Mouse (Mus musculus) myocyte (in vitro differentiated cells): ENCODE measurements around the gene Src. TPM values are rescaled to one million over a fixed set of nuclear protein-coding genes. Genes with fewer than 3 reads are reported as not detected.
A peak's percentile ranks its signal among the peaks of the same experiment; 100 is the strongest.

Experiments
- H3K27me3 ChIP-seq: one replicate; pipeline ENCODE4 v1.6.1; 2011; ENCODE audit not compliant: control insufficient read depth, insufficient read depth, insufficient read length
- H3K36me3 ChIP-seq: one replicate; pipeline ENCODE4 v1.6.1; 2011; ENCODE audit not compliant: control insufficient read depth, insufficient read depth
- H3K4me2 ChIP-seq: one replicate; pipeline ENCODE4 v1.6.1; 2011; ENCODE audit warnings: low read depth, control low read depth
- H3K4me3 ChIP-seq: one replicate; pipeline ENCODE4 v1.5.1; 2011; ENCODE audit warnings: mild to moderate bottlenecking, control low read depth, moderate library complexity
- H3K79me2 ChIP-seq: one replicate; pipeline ENCODE4 v1.6.1; 2011; ENCODE audit not compliant: control insufficient read depth, insufficient read depth
- H3ac ChIP-seq: one replicate; pipeline ENCODE4 v1.6.1; 2011; ENCODE audit not compliant: control insufficient read depth, insufficient read length
- CEBPB ChIP-seq: IDR thresholded peaks from 2 replicates; pipeline ENCODE4 v1.6.1; 2011; ENCODE audit warnings: mild to moderate bottlenecking, moderate library complexity; ENCODE audit not compliant: poor library complexity, insufficient read depth, severe bottlenecking
- E2F4 ChIP-seq: IDR thresholded peaks from one replicate; pipeline ENCODE4 v1.6.1; 2011; ENCODE audit warnings: mild to moderate bottlenecking, control low read depth, moderate library complexity; ENCODE audit not compliant: insufficient read depth
- MAX ChIP-seq: IDR thresholded peaks from one replicate; pipeline ENCODE4 v1.6.1; 2011; ENCODE audit warnings: low read depth, mild to moderate bottlenecking, control low read depth
- MYOD1 ChIP-seq, 3 experiments: IDR thresholded peaks; one replicate each; pipeline ENCODE4 v1.6.1; 2011; ENCODE audit warnings: control low read depth in 2 of 3, low read depth in 2 of 3, mild to moderate bottlenecking in 2 of 3, moderate library complexity in 1 of 3; ENCODE audit not compliant: insufficient read length in 2 of 3, control insufficient read depth in 1 of 3
- MYOG ChIP-seq, 3 experiments: IDR thresholded peaks; one replicate each; pipeline ENCODE4 v1.6.1; 2011; ENCODE audit warnings: control low read depth in 2 of 3, low read depth in 2 of 3, mild to moderate bottlenecking in 2 of 3; ENCODE audit not compliant: insufficient read length in 2 of 3, control insufficient read depth in 1 of 3, insufficient read depth in 1 of 3
- POLR2A ChIP-seq: IDR thresholded peaks from one replicate; pipeline ENCODE4 v1.6.1; 2011; ENCODE audit warnings: low read depth, mild to moderate bottlenecking, control low read depth, moderate library complexity; ENCODE audit not compliant: insufficient read length
- POLR2AphosphoS2 ChIP-seq: IDR thresholded peaks from one replicate; pipeline ENCODE4 v1.6.1; 2011; ENCODE audit warnings: low read depth, control low read depth; ENCODE audit not compliant: insufficient read length
- REST ChIP-seq: IDR thresholded peaks from one replicate; pipeline ENCODE4 v1.6.1; 2011; ENCODE audit warnings: mild to moderate bottlenecking, control low read depth, moderate library complexity; ENCODE audit not compliant: insufficient read depth, insufficient read length
- SRF ChIP-seq: IDR thresholded peaks from one replicate; pipeline ENCODE4 v1.6.1; 2011; ENCODE audit warnings: low read depth; ENCODE audit not compliant: control insufficient read depth, insufficient read length
- TCF12 ChIP-seq: IDR thresholded peaks from one replicate; pipeline ENCODE4 v1.6.1; 2011; ENCODE audit warnings: mild to moderate bottlenecking, control low read depth; ENCODE audit not compliant: poor library complexity, insufficient read depth, severe bottlenecking
- TCF3 ChIP-seq: IDR thresholded peaks from one replicate; pipeline ENCODE4 v1.6.1; 2011; ENCODE audit warnings: low read depth, control low read depth; ENCODE audit not compliant: insufficient read length
- USF1 ChIP-seq: IDR thresholded peaks from one replicate; pipeline ENCODE4 v1.6.1; 2011; ENCODE audit warnings: low read depth, mild to moderate bottlenecking, control low read depth, moderate library complexity
- polyA plus RNA-seq: library from polyadenylated mRNA; unstranded; fragments of >200 nt; fragmentation: generic; extraction: Trizol; gene quantifications from one replicate; pipeline ENCODE4 v1.2.1, GENCODE M21; 2012; ENCODE audit warnings: missing spikeins

The Src gene
- polyA plus RNA-seq, 1 experiment = 20.3 TPM

DNA sequence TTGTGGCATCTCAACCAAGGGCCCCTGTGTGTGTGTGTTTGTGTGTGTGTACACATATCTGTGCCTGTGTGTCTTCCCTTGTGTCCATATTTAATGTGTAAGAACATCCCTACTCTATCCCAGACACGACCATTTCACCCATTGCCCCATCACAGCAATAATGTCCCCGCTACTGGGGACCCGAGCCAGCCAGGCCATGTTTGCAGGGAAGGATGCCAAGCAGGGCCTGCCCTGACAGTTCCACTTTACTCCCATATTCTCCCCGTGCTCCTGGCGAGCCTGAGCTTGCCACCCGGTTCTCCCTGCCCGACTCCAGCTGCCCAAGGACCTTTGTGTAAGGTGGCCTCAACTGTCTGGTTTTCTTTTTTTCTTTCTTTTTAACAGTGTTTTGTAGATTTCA lies 53.0 kb downstream of the Src start:
- Histone ChIP-seq H3K4me2 (no peak overlapping the region), H3K4me3 (no peak overlapping the region), H3ac (no peak overlapping the region), H3K27me3 (no peaks in the 10 kb centered on the region), H3K36me3 (no peaks in the 10 kb centered on the region), H3K79me2 (no peaks in the 10 kb centered on the region)
- TF ChIP-seq POLR2AphosphoS2 (no peak), REST (no peak), USF1 (no peak), MAX (no peak), TCF3 (no peak), TCF12 (no peak), SRF (no peak), CEBPB (no peak), E2F4 (no peak)

DNA sequence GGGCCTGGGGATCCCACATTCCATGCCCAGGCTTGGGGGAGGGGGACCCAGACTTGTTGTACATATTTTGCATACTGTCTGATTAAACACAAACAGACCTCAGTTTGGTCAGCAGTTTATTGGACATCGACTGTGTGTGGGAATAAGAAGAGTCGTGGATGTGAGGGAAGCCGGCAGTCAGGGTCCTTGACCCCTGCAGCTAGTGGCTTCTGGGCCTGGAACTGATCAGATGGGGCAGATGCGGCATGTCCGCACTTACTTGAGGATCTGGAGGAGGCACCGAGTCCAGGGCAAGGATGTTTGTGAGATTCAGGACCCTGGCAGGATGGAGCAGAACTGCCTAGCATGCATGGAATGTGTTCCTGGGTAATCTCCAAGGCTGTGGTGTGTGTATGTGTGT lies 53.5 kb downstream of the Src start:
- no peak overlapping the region for H3ac ChIP-seq

DNA sequence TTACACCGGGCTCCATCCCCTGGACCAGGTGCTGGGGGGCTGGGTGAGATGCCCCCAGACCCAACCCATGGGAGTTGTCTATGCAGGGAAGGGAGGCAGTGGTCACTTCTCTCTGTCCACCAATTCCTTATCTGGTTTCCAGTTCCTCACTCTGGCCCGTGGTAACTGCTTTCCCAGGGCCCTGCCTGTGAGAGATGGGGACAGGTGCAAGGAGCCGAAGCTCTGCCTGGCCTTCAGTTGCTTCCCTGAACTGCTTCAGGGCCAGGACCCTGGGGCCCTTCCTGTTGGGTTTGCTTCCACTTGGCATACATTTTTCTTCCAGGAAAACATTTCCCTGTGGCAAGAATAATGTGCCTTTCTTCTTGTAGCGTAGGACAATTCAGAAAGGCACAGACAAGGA lies 54.2 kb downstream of the Src start:
- H3K27me3 ChIP-seq = no peaks in the 10 kb centered on the region
- H3ac ChIP-seq = no peak overlapping the region
- peak overlapping the region; percentile 50 for H3K4me2 ChIP-seq
- H3K79me2 ChIP-seq = no peaks in the 10 kb centered on the region
- TF ChIP-seq MAX (no peak), MYOG (IDR thresholded peaks at IDR 0.05; ENCODE audit: control insufficient read depth in 1 of 3, insufficient read depth in 1 of 3, insufficient read length in 2 of 3, low read depth in 2 of 3) (peak in 1 of 3 experiments; percentile 39), REST (no peak), MYOD1 (IDR thresholded peaks at IDR 0.05; ENCODE audit: control insufficient read depth in 1 of 3, insufficient read length in 2 of 3, low read depth in 2 of 3) (peak; percentile 25 to 97 (median 96))
- H3K4me3 ChIP-seq = no peak overlapping the region
- H3K36me3 ChIP-seq = no peaks in the 10 kb centered on the region

More for the DNA sequence above, 53.5 kb downstream of the Src start:
- Histone ChIP-seq H3K4me2 (no peak overlapping the region), H3K27me3 (no peaks in the 10 kb centered on the region), H3K36me3 (no peaks in the 10 kb centered on the region), H3K4me3 (no peak overlapping the region), H3K79me2 (no peaks in the 10 kb centered on the region)
- TF ChIP-seq TCF3 (no peak), MYOG (IDR thresholded peaks at IDR 0.05; ENCODE audit: control insufficient read depth in 1 of 3, insufficient read depth in 1 of 3, insufficient read length in 2 of 3, low read depth in 2 of 3) (no peak)

DNA sequence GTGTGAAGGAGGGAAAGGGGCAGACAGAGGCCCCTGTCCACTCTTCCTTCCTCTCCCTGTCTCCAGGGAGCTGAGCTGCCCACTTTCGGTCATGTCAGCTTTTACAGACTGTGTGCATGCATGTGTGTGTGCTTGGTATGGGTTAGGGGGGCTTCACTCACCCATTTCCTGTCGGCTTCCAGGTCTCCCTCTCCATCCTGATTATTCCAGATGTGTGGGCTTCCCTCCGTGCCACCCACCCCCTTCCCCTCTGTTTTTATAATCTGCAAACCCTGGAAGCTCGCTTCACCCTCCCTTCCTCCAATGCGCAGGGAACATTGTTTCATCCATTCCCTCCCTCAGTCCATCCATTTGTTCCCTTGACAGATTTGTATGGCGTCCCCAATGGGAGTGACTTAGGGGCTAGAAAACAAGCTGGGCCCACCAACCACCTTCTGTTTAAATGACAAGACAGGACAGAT lies 56.1 kb downstream of the Src start:
- no peak for TF ChIP-seq MYOD1 (IDR thresholded peaks at IDR 0.05; ENCODE audit: control insufficient read depth in 1 of 3, insufficient read length in 2 of 3, low read depth in 2 of 3)
- no peak for TF ChIP-seq CEBPB
- TF ChIP-seq TCF3 = no peak
- no peak for TF ChIP-seq MYOG (IDR thresholded peaks at IDR 0.05; ENCODE audit: control insufficient read depth in 1 of 3, insufficient read depth in 1 of 3, insufficient read length in 2 of 3, low read depth in 2 of 3)
- TF ChIP-seq TCF12 = no peak
- no peak for TF ChIP-seq POLR2AphosphoS2
- TF ChIP-seq USF1 = no peak
- no peak for TF ChIP-seq REST
- TF ChIP-seq POLR2A = no peak
- no peak for TF ChIP-seq SRF
- no peak for TF ChIP-seq MAX
- no peak for TF ChIP-seq E2F4
- H3ac ChIP-seq = no peak overlapping the region

DNA sequence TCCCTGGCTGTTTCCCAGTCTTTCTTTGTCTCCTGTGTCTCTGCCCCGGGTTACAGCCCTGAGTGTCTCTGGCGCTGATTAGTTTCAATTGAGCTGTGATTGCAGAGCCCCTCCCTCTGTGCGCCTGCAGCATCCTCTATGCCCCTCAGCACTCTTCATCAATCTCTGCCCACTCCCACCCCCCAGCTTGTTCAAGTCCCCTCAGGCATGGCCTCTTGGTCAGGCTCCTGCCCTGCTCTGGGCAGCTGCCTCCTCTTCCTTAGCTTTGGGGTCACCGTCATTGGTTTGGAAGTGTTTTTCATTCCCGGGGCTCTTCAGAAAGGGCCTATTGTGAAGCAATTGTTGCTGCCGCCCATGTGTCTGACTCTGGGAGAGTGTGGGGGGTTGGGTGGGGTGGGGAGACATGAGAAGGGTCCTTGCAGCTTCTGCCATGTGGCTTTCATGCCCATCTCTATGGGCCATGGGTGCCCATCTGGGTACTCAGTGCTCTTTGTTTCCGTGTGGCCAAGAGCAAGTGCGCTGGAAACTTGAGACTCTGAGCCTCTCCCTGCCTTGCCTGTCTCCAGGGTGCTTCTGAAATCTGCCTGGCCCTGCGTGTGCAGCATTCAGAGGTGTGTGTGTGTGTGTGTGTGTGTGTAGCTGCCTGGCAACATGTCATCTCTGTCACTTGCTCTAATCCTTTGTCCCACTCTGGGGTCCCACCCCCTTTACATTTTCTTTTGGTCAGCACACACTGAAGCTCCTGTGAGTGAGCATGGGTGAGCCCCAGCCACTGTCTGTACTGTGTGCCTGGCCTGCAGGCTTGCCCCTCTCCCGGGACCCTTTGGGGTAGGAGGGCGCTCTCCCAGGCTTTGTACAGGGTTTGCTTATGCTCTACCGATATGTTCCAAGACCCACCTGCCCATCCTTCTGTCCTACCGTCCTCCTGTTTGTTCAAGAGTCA lies 57.5 kb downstream of the Src start:
- Histone ChIP-seq H3K4me3 (no peak overlapping the region), H3ac (no peak overlapping the region), H3K79me2 (no peaks in the 10 kb centered on the region), H3K36me3 (no peaks in the 10 kb centered on the region), H3K4me2 (no peak overlapping the region), H3K27me3 (no peaks in the 10 kb centered on the region)
- no peak for TF ChIP-seq TCF12
- TF ChIP-seq MYOG (IDR thresholded peaks at IDR 0.05; ENCODE audit: control insufficient read depth in 1 of 3, insufficient read depth in 1 of 3, insufficient read length in 2 of 3, low read depth in 2 of 3) = no peak
- no peak for TF ChIP-seq MAX
- TF ChIP-seq TCF3 = no peak
- TF ChIP-seq MYOD1 (IDR thresholded peaks at IDR 0.05; ENCODE audit: control insufficient read depth in 1 of 3, insufficient read length in 2 of 3, low read depth in 2 of 3) = no peak
- no peak for TF ChIP-seq E2F4
- TF ChIP-seq SRF = no peak
- no peak for TF ChIP-seq POLR2AphosphoS2

More for the DNA sequence above, 56.1 kb downstream of the Src start:
- Histone ChIP-seq H3K4me3 (no peak overlapping the region), H3K36me3 (no peaks in the 10 kb centered on the region), H3K4me2 (no peak overlapping the region), H3K79me2 (no peaks in the 10 kb centered on the region), H3K27me3 (no peaks in the 10 kb centered on the region)
